Mouse (Mus musculus): Measurements from ENCODE around the gene Rnf185. TPM values are rescaled to one million over a fixed set of nuclear protein-coding genes. Genes with fewer than 3 reads are reported as not detected.

Gene Rnf185
- polyA plus RNA-seq, 1 experiment from 2014 or later, result 9.4 TPM

GRCm38 (mm10) chr11:3370928-3371598, 81.1 kb downstream of the Rnf185 start:
- H3K4me2 ChIP-seq, result peak overlapping the region; percentile 77
- H3K27me3 ChIP-seq (replicated peaks), result no peaks in the 10 kb centered on the region
- no peaks in the 10 kb centered on the region for H3K36me3 ChIP-seq
- peak overlapping the region; percentile 63 for H3K9ac ChIP-seq
- 0 out of 2 replicates have a peak overlapping the region, but pooled peaks have one; percentile 31 for H3K27ac ChIP-seq
- H3K4me3 ChIP-seq, result peak overlapping the region; percentile 51
- no peaks in the 10 kb centered on the region for H3K9me3 ChIP-seq (replicated peaks)
- ATAC-seq, result peak; percentile 84
- peaks cover 35% of the 10 kb centered on the region for H3K4me1 ChIP-seq
- 15% methylated on average over 27 of the region's 27 CpGs for WGBS (ENCODE audit: insufficient replicate concordance)

GRCm38 (mm10) chr11:3370162-3370561, 82.0 kb downstream of the Rnf185 start:
- WGBS (ENCODE audit: insufficient replicate concordance), result 71% methylated on average over 2 of the region's 2 CpGs
- H3K9ac ChIP-seq, result no peak overlapping the region
- H3K27me3 ChIP-seq (replicated peaks), result no peaks in the 10 kb centered on the region
- H3K9me3 ChIP-seq (replicated peaks), result no peaks in the 10 kb centered on the region
- H3K36me3 ChIP-seq, result no peaks in the 10 kb centered on the region
- H3K4me2 ChIP-seq, result no peak overlapping the region
- H3K27ac ChIP-seq, result no peak overlapping the region
- ATAC-seq, result no peak
- H3K4me1 ChIP-seq, result peaks cover 30% of the 10 kb centered on the region
- H3K4me3 ChIP-seq, result no peak overlapping the region

- Histone ChIP-seq H3K36me3 (no peaks in the 10 kb centered on the region), H3K27ac (no peak overlapping the region), H3K4me1 (peaks cover 28% of the 10 kb centered on the region), H3K4me2 (no peak overlapping the region), H3K9me3 (replicated peaks) (no peaks in the 10 kb centered on the region), H3K9ac (no peak overlapping the region), H3K4me3 (no peak overlapping the region), H3K27me3 (replicated peaks) (no peaks in the 10 kb centered on the region)
- WGBS (ENCODE audit: insufficient replicate concordance), result 69% methylated on average over 5 of the region's 5 CpGs
- no peak for ATAC-seq
Measured at GRCm38 (mm10) chr11:3369449-3369848, 82.7 kb downstream of the Rnf185 start.

DNA sequence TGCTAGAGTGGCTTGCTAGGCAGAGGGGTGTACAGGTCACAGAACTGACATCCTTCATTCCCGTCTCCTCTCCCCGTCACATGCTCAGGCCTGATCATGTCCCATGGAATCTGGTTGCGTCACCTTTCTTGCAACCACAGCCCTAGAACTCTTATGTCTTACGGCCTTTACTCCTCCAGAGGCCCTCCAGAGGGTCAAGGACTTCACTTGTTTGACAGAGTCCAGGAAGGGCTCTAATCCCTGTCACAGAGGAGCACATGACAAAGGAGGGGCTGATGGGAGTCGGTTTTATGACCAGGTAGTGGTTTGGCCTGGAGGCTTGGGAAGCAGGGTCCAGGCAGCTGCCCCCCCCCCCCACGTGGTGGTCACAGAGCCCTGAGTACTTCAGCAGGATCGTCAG, 83.2 kb downstream of the Rnf185 start:
- no peak overlapping the region for H3K27ac ChIP-seq
- H3K4me1 ChIP-seq, result peaks cover 23% of the 10 kb centered on the region
- no peaks in the 10 kb centered on the region for H3K9me3 ChIP-seq (replicated peaks)
- H3K4me3 ChIP-seq, result no peak overlapping the region
- H3K4me2 ChIP-seq, result no peak overlapping the region
- no peaks in the 10 kb centered on the region for H3K36me3 ChIP-seq
- no peak overlapping the region for H3K9ac ChIP-seq
- H3K27me3 ChIP-seq (replicated peaks), result no peaks in the 10 kb centered on the region
- no peak for ATAC-seq
- WGBS (ENCODE audit: insufficient replicate concordance), result 64% methylated on average over 7 of the region's 7 CpGs

DNA sequence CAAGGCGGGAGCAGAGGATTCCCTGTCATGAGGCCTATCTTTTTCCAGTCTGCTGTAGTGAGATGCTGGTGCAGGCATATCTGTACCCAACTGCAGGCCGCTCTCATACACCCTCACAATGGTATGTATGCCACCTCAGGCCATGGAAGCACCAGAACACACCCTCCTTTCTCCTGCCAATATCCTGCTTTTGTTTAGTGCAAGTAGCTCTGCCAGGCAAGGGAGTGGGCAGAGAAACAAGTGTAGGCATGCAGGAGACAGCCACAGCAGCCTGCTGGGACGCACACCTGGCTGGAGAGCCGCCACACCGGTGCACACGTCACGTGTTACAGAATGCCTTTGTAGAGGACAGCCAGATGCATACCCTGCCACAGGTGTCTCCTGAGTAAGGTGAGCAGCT, 85.8 kb downstream of the Rnf185 start:
- Histone ChIP-seq H3K27me3 (replicated peaks) (no peaks in the 10 kb centered on the region), H3K4me1 (peaks cover 10% of the 10 kb centered on the region), H3K4me3 (no peak overlapping the region), H3K4me2 (no peak overlapping the region), H3K36me3 (0 out of 2 replicates have a peak, but pooled peaks cover 3% of the 10 kb centered on the region), H3K27ac (no peak overlapping the region), H3K9me3 (replicated peaks) (no peaks in the 10 kb centered on the region), H3K9ac (no peak overlapping the region)
- WGBS (ENCODE audit: insufficient replicate concordance), result 90% methylated on average over 7 of the region's 7 CpGs
- no peak for ATAC-seq

Other genes starting within 250 kb of the Rnf185 start
- 38.8 and 44.4 TPM in 2 replicates for gene Eif4enif1, start 250.0 kb downstream of the Rnf185 start, polyA plus RNA-seq (2016; fragmentation: Nextera tagmentation; extraction: Ambion mirVana)
- 167 and 169 TPM in 2 replicates for gene Drg1, start 185.9 kb downstream of the Rnf185 start, polyA plus RNA-seq (2016; fragmentation: Nextera tagmentation; extraction: Ambion mirVana)
- 29.0 and 30.5 TPM in 2 replicates for gene Patz1, start 163.5 kb downstream of the Rnf185 start, polyA plus RNA-seq (2016; fragmentation: Nextera tagmentation; extraction: Ambion mirVana)
- gene Pik3ip1, start 122.0 kb downstream of the Rnf185 start, polyA plus RNA-seq (2016; fragmentation: Nextera tagmentation; extraction: Ambion mirVana), result 1.8 and 2.1 TPM in 2 replicates
- gene Limk2, start 43.2 kb downstream of the Rnf185 start, polyA plus RNA-seq (2016; fragmentation: Nextera tagmentation; extraction: Ambion mirVana), result 15.0 and 16.1 TPM in 2 replicates
- gene Pla2g3, start 35.9 kb upstream of the Rnf185 start, polyA plus RNA-seq (2016; fragmentation: Nextera tagmentation; extraction: Ambion mirVana), result 0.06 and 0.24 TPM in 2 replicates
- 0.17 and 0.36 TPM in 2 replicates for gene Inpp5j, start 52.5 kb upstream of the Rnf185 start, polyA plus RNA-seq (2016; fragmentation: Nextera tagmentation; extraction: Ambion mirVana)
- 18.4 and 19.6 TPM in 2 replicates for gene Selenom, start 62.3 kb upstream of the Rnf185 start, polyA plus RNA-seq (2016; fragmentation: Nextera tagmentation; extraction: Ambion mirVana)
- 16.9 and 18.2 TPM in 2 replicates for gene Smtn, start 88.2 kb upstream of the Rnf185 start, polyA plus RNA-seq (2016; fragmentation: Nextera tagmentation; extraction: Ambion mirVana)
- gene Morc2a, start 196.8 kb upstream of the Rnf185 start, polyA plus RNA-seq (2016; fragmentation: Nextera tagmentation; extraction: Ambion mirVana), result 15.2 TPM in 2 replicates